Mouse (Mus musculus) heart, embryonic 11.5 days (tissue): ENCODE data around the gene Obscn. TPM values are rescaled to one million over a fixed set of nuclear protein-coding genes. Genes with fewer than 3 reads are reported as not detected.

ENCODE experiments used
- ATAC-seq: fragments of 200-750 bp; cut with Nextera tagmentation; replicated peaks from 2 replicates; pipeline ENCODE4 v1.8.0; 2017; ENCODE audit warnings: moderate library complexity; ENCODE audit not compliant: insufficient number of reproducible peaks, low FRiP score, low TSS enrichment
- H3K27ac ChIP-seq: fragments of 300-500 bp; sonication (generic); 2 replicates; pipeline ENCODE4 v1.5.1; 2014; ENCODE audit warnings: mild to moderate bottlenecking, low read depth, low read length
- H3K27me3 ChIP-seq: fragments of 300-500 bp; sonication (generic); 2 replicates; pipeline ENCODE4 v1.6.1; 2014; ENCODE audit warnings: mild to moderate bottlenecking, low read length, mixed read lengths; ENCODE audit not compliant: control insufficient read depth, insufficient read depth
- H3K36me3 ChIP-seq: fragments of 300-500 bp; sonication (generic); 2 replicates; pipeline ENCODE4 v1.6.1; 2014; ENCODE audit warnings: mild to moderate bottlenecking, low read length, moderate library complexity, mixed read lengths; ENCODE audit not compliant: control insufficient read depth, insufficient read depth
- H3K4me1 ChIP-seq: fragments of 300-500 bp; sonication (generic); 2 replicates; pipeline ENCODE4 v1.6.1; 2014; ENCODE audit warnings: low read length; ENCODE audit not compliant: control insufficient read depth, insufficient read depth
- H3K4me2 ChIP-seq: fragments of 300-500 bp; sonication (generic); 2 replicates; pipeline ENCODE4 v1.6.1; 2014; ENCODE audit warnings: mild to moderate bottlenecking, moderate library complexity
- H3K4me3 ChIP-seq: fragments of 300-500 bp; sonication (generic); 2 replicates; pipeline ENCODE4 v1.5.1; 2014; ENCODE audit warnings: low read depth, low read length
- H3K9ac ChIP-seq: fragments of 300-500 bp; sonication (generic); 2 replicates; pipeline ENCODE4 v1.6.1; 2014; ENCODE audit warnings: mild to moderate bottlenecking, low read depth, low read length, moderate library complexity
- H3K9me3 ChIP-seq: fragments of 300-500 bp; sonication (generic); replicated peaks from 2 replicates; pipeline ENCODE4 v1.6.1; 2016; ENCODE audit warnings: low read length; ENCODE audit not compliant: control insufficient read depth
- WGBS: fragments of 180-500 bp; shearing (Covaris S2); extraction: QIAGEN DNeasy Blood & Tissue Kit; methylation state at CpG from one replicate; pipeline ENCODE4 v1.1.7; 2014; ENCODE audit not compliant: insufficient replicate concordance; 5-methylcytosine and 5-hydroxymethylcytosine counted together
- polyA plus RNA-seq: library from polyadenylated mRNA; unstranded; fragments of >200 nt; fragmentation: Nextera tagmentation; extraction: Ambion mirVana; gene quantifications from 2 replicates; pipeline ENCODE4 v1.2.1, GENCODE M21; 2014

Gene Obscn
- polyA plus RNA-seq, 1 experiment from 2014 or later, result 39.3 TPM

GRCm38 (mm10) chr11:59067921-59068320 is 68.3 kb downstream of the Obscn start:
- Histone ChIP-seq H3K9ac (no peak overlapping the region), H3K36me3 (peaks cover 6% of the 10 kb centered on the region; the same call in 1 of the 2 replicates)
- whole genome bisulfite sequencing, result 83% methylated on average over 9 of the region's 9 CpGs

GRCm38 (mm10) chr11:59058025-59058424 is 78.2 kb downstream of the Obscn start:
- no peak for ATAC-seq
- WGBS, result 68% methylated on average over 3 of the region's 3 CpGs
- Histone ChIP-seq H3K4me1 (no peaks in the 10 kb centered on the region), H3K4me3 (no peak overlapping the region), H3K27ac (no peak overlapping the region), H3K9ac (no peak overlapping the region), H3K27me3 (no peaks in the 10 kb centered on the region), H3K4me2 (no peak overlapping the region), H3K36me3 (no peaks in the 10 kb centered on the region), H3K9me3 (no peaks in the 10 kb centered on the region)

More at GRCm38 (mm10) chr11:59067921-59068320, 68.3 kb downstream of the Obscn start:
- Histone ChIP-seq H3K4me1 (no peaks in the 10 kb centered on the region), H3K27ac (no peak overlapping the region), H3K9me3 (no peaks in the 10 kb centered on the region), H3K27me3 (no peaks in the 10 kb centered on the region), H3K4me2 (no peak overlapping the region), H3K4me3 (no peak overlapping the region)
- no peak for ATAC-seq

GRCm38 (mm10) chr11:59051031-59051430 is 85.2 kb downstream of the Obscn start:
- Histone ChIP-seq H3K4me1 (no peaks in the 10 kb centered on the region), H3K9me3 (no peaks in the 10 kb centered on the region), H3K9ac (no peak overlapping the region), H3K36me3 (0 out of 2 replicates have a peak, but pooled peaks cover 2% of the 10 kb centered on the region), H3K4me2 (no peak overlapping the region), H3K27me3 (no peaks in the 10 kb centered on the region), H3K27ac (no peak overlapping the region), H3K4me3 (no peak overlapping the region)
- 81% methylated on average over 9 of the region's 9 CpGs for whole genome bisulfite sequencing
- ATAC-seq, result no peak

- H3K4me3 ChIP-seq, result no peak overlapping the region
- H3K9me3 ChIP-seq, result no peaks in the 10 kb centered on the region
- no peak overlapping the region for H3K27ac ChIP-seq
- ATAC-seq, result no peak
- H3K4me2 ChIP-seq, result no peak overlapping the region
- peaks cover 3% of the 10 kb centered on the region; the same call in 1 of the 2 replicates for H3K36me3 ChIP-seq
- no peak overlapping the region for H3K9ac ChIP-seq
- WGBS, result 88% methylated on average over 15 of the region's 15 CpGs
- H3K27me3 ChIP-seq, result no peaks in the 10 kb centered on the region
- no peaks in the 10 kb centered on the region for H3K4me1 ChIP-seq
Observed at GRCm38 (mm10) chr11:59044703-59045330, 91.4 kb downstream of the Obscn start.

GRCm38 (mm10) chr11:59029003-59029402 is 107.2 kb downstream of the Obscn start:
- peaks cover 6% of the 10 kb centered on the region; the same call in 1 of the 2 replicates for H3K36me3 ChIP-seq
- no peaks in the 10 kb centered on the region for H3K27me3 ChIP-seq
- whole genome bisulfite sequencing, result 82% methylated on average over 13 of the region's 13 CpGs
- H3K4me3 ChIP-seq, result no peak overlapping the region
- H3K9ac ChIP-seq, result no peak overlapping the region
- no peak overlapping the region for H3K4me2 ChIP-seq
- H3K27ac ChIP-seq, result no peak overlapping the region
- no peaks in the 10 kb centered on the region for H3K4me1 ChIP-seq
- no peak for ATAC-seq
- no peaks in the 10 kb centered on the region for H3K9me3 ChIP-seq

GRCm38 (mm10) chr11:59026411-59026810 is 109.8 kb downstream of the Obscn start:
- ATAC-seq, result no peak
- no peak overlapping the region for H3K4me2 ChIP-seq
- H3K4me3 ChIP-seq, result no peak overlapping the region
- no peaks in the 10 kb centered on the region for H3K27me3 ChIP-seq
- peaks cover 4% of the 10 kb centered on the region; the same call in 1 of the 2 replicates for H3K36me3 ChIP-seq
- no peaks in the 10 kb centered on the region for H3K9me3 ChIP-seq
- H3K9ac ChIP-seq, result no peak overlapping the region
- WGBS, result 72% methylated on average over 6 of the region's 6 CpGs
- H3K27ac ChIP-seq, result no peak overlapping the region
- no peaks in the 10 kb centered on the region for H3K4me1 ChIP-seq

- Histone ChIP-seq H3K27ac (no peak overlapping the region), H3K4me2 (no peak overlapping the region), H3K9ac (no peak overlapping the region), H3K4me3 (no peak overlapping the region), H3K9me3 (no peaks in the 10 kb centered on the region), H3K36me3 (peaks cover 3% of the 10 kb centered on the region; the same call in 1 of the 2 replicates), H3K4me1 (peaks cover 6% of the 10 kb centered on the region), H3K27me3 (no peaks in the 10 kb centered on the region)
- ATAC-seq, result no peak
- 41% methylated on average over 9 of the region's 9 CpGs for WGBS
Observed at GRCm38 (mm10) chr11:59015052-59015451, 121.2 kb downstream of the Obscn start.

- peak overlapping the region; percentile 79 for H3K27ac ChIP-seq
Observed at GRCm38 (mm10) chr11:59002327-59003079, 133.7 kb downstream of the Obscn start.

More at GRCm38 (mm10) chr11:59002327-59003079, 133.7 kb downstream of the Obscn start:
- Histone ChIP-seq H3K9ac (peak overlapping the region; percentile 17; the same call in 1 of the 2 replicates), H3K36me3 (no peaks in the 10 kb centered on the region), H3K4me3 (peak overlapping the region; percentile 23), H3K27me3 (no peaks in the 10 kb centered on the region), H3K4me1 (peaks cover 45% of the 10 kb centered on the region), H3K9me3 (no peaks in the 10 kb centered on the region), H3K4me2 (peak overlapping the region; percentile 54)
- WGBS, result 43% methylated on average over 7 of the region's 7 CpGs
- ATAC-seq, result peak; percentile 66
